Mouse (Mus musculus) heart, embryonic 12.5 days (tissue): ENCODE measurements around the gene Snx3. TPM values are rescaled to one million over a fixed set of nuclear protein-coding genes. Genes with fewer than 3 reads are reported as not detected.
A peak's percentile ranks its signal among the peaks of the same experiment; 100 is the strongest.

Experiments
- ATAC-seq: fragments of 200-750 bp; cut with Nextera tagmentation; 2 replicates; pipeline ENCODE4 v1.8.0; 2017; ENCODE audit warnings: moderate TSS enrichment, moderate library complexity; ENCODE audit not compliant: insufficient number of reproducible peaks, low FRiP score
- H3K27ac ChIP-seq: fragments of 300-500 bp; sonication (generic); 2 replicates; pipeline ENCODE4 v1.5.1; 2016; ENCODE audit warnings: mild to moderate bottlenecking, moderate library complexity; ENCODE audit not compliant: poor library complexity, severe bottlenecking
- H3K27me3 ChIP-seq: fragments of 300-500 bp; sonication (generic); replicated peaks from 2 replicates; pipeline ENCODE4 v1.6.1; 2016; ENCODE audit warnings: mild to moderate bottlenecking, moderate library complexity
- H3K36me3 ChIP-seq: fragments of 300-500 bp; sonication (generic); 2 replicates; pipeline ENCODE4 v1.6.1; 2016; ENCODE audit warnings: mild to moderate bottlenecking, moderate library complexity
- H3K4me1 ChIP-seq: fragments of 300-500 bp; sonication (generic); replicated peaks from 2 replicates; pipeline ENCODE4 v1.6.1; 2016; ENCODE audit warnings: mild to moderate bottlenecking
- H3K4me2 ChIP-seq: fragments of 300-500 bp; sonication (generic); 2 replicates; pipeline ENCODE4 v1.6.1; 2016; ENCODE audit warnings: mild to moderate bottlenecking, moderate library complexity
- H3K4me3 ChIP-seq: fragments of 300-500 bp; sonication (generic); 2 replicates; pipeline ENCODE4 v1.5.1; 2016; ENCODE audit warnings: mild to moderate bottlenecking
- H3K9ac ChIP-seq: fragments of 300-500 bp; sonication (generic); 2 replicates; pipeline ENCODE4 v1.6.1; 2016; ENCODE audit warnings: mild to moderate bottlenecking, moderate library complexity
- H3K9me3 ChIP-seq: fragments of 300-500 bp; sonication (generic); replicated peaks from 2 replicates; pipeline ENCODE4 v1.6.1; 2016; ENCODE audit warnings: mild to moderate bottlenecking, moderate library complexity
- WGBS: fragments of 180-500 bp; shearing (Covaris S2); methylation state at CpG from one replicate; pipeline ENCODE4 v1.1.7; 2016; 5-methylcytosine and 5-hydroxymethylcytosine counted together
- polyA plus RNA-seq: library from polyadenylated mRNA; unstranded; fragments of >200 nt; fragmentation: Nextera tagmentation; extraction: Ambion mirVana; gene quantifications from 2 replicates; pipeline ENCODE4 v1.2.1, GENCODE M21; 2016

The Snx3 gene
- 353 and 382 TPM in 2 replicates for polyA plus RNA-seq

- peaks cover 2% of the 10 kb centered on the region; the same call in 1 of the 2 replicates for H3K9me3 ChIP-seq
- H3K4me1 ChIP-seq: peaks cover 9% of the 10 kb centered on the region; the same call in 1 of the 2 replicates
- H3K4me3 ChIP-seq: peak within 1 kb of the TSS; percentile 98
- ATAC-seq: peak; percentile 97
- peak within 1 kb of the TSS; percentile 98 for H3K9ac ChIP-seq
- WGBS: under 1% methylated on average over 68 of the region's 68 CpGs
- H3K27ac ChIP-seq: peak within 1 kb of the TSS; percentile 99
- H3K4me2 ChIP-seq: peak within 1 kb of the TSS; percentile 80
- no peaks in the 10 kb centered on the region for H3K27me3 ChIP-seq
- 0 out of 2 replicates have a peak, but pooled peaks cover 2% of the 10 kb centered on the region for H3K36me3 ChIP-seq
Measured at GRCm38 (mm10) chr10:42501775-42502348, at the start of gene Snx3. Gene Snx3 (plus strand): TSS chr10:42502030.

GRCm38 (mm10) chr10:42454266-42454665 is 47.6 kb upstream of the Snx3 start:
- 59% methylated on average over 11 of the region's 11 CpGs for WGBS
- Histone ChIP-seq H3K36me3 (peaks cover 31% of the 10 kb centered on the region), H3K9ac (no peak overlapping the region), H3K27ac (no peak overlapping the region), H3K4me2 (no peak overlapping the region), H3K4me3 (no peak overlapping the region), H3K9me3 (peaks cover 7% of the 10 kb centered on the region; the same call in 1 of the 2 replicates), H3K4me1 (peaks cover 35% of the 10 kb centered on the region), H3K27me3 (no peaks in the 10 kb centered on the region)
- ATAC-seq: no peak

GRCm38 (mm10) chr10:42454690-42455089 is 47.1 kb upstream of the Snx3 start:
- ATAC-seq: no peak
- no peak overlapping the region for H3K27ac ChIP-seq
- WGBS: 74% methylated on average over 6 of the region's 6 CpGs
- H3K9me3 ChIP-seq: peaks cover 11% of the 10 kb centered on the region; the same call in 1 of the 2 replicates
- H3K27me3 ChIP-seq: no peaks in the 10 kb centered on the region
- H3K4me3 ChIP-seq: no peak overlapping the region
- H3K4me2 ChIP-seq: no peak overlapping the region
- peaks cover 33% of the 10 kb centered on the region for H3K4me1 ChIP-seq
- H3K9ac ChIP-seq: no peak overlapping the region
- peaks cover 35% of the 10 kb centered on the region for H3K36me3 ChIP-seq

DNA sequence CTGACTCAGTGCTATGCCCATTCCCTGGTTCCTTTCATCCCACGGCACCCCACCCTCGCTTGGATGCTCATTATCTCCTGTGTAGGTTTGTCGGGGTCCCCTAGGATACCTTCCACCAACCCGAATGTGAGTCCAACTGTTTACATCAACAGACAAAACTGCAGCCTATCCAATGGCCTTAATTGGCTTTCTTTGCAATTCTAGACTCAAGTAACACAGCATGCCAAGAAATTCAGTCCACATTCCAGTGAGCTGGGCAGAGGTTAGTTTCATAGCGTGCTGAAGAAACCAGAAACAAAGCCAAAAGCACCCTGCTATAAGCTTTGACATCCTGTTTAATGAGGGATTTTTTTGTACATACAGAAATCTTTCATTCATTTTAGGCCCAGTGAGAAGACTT is 45.8 kb upstream of the Snx3 start:
- no peak for ATAC-seq
- no peak overlapping the region for H3K4me3 ChIP-seq
- H3K27ac ChIP-seq: no peak overlapping the region
- H3K4me2 ChIP-seq: no peak overlapping the region
- H3K36me3 ChIP-seq: peaks cover 37% of the 10 kb centered on the region
- WGBS: 78% methylated on average over 5 of the region's 5 CpGs
- no peaks in the 10 kb centered on the region for H3K27me3 ChIP-seq
- no peak overlapping the region for H3K9ac ChIP-seq
- H3K9me3 ChIP-seq: peaks cover 13% of the 10 kb centered on the region; the same call in 1 of the 2 replicates
- peaks cover 33% of the 10 kb centered on the region for H3K4me1 ChIP-seq

DNA sequence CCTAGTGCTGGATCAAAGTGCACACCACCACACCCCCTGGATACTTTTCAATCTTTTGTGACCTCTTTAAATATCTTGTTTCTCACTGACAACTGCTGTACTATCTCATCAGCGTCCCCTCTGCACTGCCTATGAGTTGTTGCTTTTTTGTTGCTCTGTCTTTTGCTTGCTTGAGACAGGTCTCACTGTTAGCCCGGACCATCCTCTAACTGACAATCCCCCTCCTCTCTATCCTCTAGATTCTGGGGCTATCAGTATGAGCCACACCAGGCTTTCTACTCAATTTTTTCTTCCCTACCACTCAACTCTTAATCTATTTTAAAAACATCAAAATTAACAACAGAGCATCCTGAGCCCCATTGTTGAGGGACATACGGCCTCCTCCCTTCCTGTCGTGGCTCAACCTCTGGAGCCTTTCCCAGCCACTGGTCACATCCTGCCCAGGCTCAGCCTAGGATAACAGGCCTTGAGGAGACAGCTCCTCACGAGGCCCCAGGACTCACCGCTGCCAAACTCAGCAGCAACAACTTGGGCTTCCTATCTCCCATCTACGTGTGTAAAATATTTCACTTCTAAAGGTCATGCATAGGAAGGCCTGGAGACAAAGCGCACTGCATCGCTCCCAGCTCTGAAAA is 44.2 kb upstream of the Snx3 start:
- WGBS: 51% methylated on average over 9 of the region's 9 CpGs
- peak; percentile 85 for ATAC-seq
- H3K4me2 ChIP-seq: no peak overlapping the region

GRCm38 (mm10) chr10:42464224-42464623 is 37.6 kb upstream of the Snx3 start:
- peaks cover 7% of the 10 kb centered on the region; the same call in 1 of the 2 replicates for H3K9me3 ChIP-seq
- H3K27me3 ChIP-seq: no peaks in the 10 kb centered on the region
- peak; percentile 85 for ATAC-seq
- H3K4me3 ChIP-seq: no peak overlapping the region
- H3K36me3 ChIP-seq: peaks cover 10% of the 10 kb centered on the region
- WGBS: 15% methylated on average over 5 of the region's 5 CpGs
- peak overlapping the region; percentile 32 for H3K4me2 ChIP-seq
- peaks cover 30% of the 10 kb centered on the region for H3K4me1 ChIP-seq
- H3K27ac ChIP-seq: peak overlapping the region; percentile 88
- no peak overlapping the region; the same call in 1 of the 2 replicates for H3K9ac ChIP-seq

More for the DNA sequence above, 44.2 kb upstream of the Snx3 start:
- H3K27ac ChIP-seq: peak overlapping the region; percentile 85
- no peaks in the 10 kb centered on the region for H3K27me3 ChIP-seq
- peaks cover 33% of the 10 kb centered on the region for H3K4me1 ChIP-seq
- H3K9ac ChIP-seq: no peak overlapping the region; the same call in 1 of the 2 replicates
- H3K36me3 ChIP-seq: peaks cover 29% of the 10 kb centered on the region
- H3K4me3 ChIP-seq: no peak overlapping the region
- H3K9me3 ChIP-seq: peaks cover 13% of the 10 kb centered on the region; the same call in 1 of the 2 replicates

DNA sequence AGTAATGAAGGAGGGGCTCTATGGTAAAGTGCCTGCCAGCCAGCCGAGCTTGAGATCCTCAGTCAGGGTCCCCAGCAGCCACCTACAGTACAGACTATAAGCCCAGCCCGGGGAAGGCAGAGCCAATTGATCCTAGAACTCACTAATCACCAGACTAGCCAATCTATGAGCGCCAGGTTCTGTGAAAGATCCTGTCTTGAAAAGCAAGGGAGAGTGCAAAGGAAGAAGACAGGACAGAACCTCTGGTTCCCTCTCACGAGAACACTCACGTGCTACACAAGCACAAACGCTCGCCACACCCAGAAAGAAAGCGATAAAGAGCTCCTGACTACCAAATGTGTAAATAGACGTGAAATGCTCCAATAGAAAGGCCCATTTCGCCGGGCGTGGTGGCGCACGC is 37.0 kb upstream of the Snx3 start:
- peaks cover 5% of the 10 kb centered on the region for H3K36me3 ChIP-seq
- ATAC-seq: no peak
- peak overlapping the region; percentile 57; the same call in 1 of the 2 replicates for H3K9ac ChIP-seq
- peak overlapping the region; percentile 84 for H3K27ac ChIP-seq
- H3K4me3 ChIP-seq: no peak overlapping the region
- no peaks in the 10 kb centered on the region for H3K27me3 ChIP-seq
- peaks cover under 1% of the 10 kb centered on the region; the same call in 1 of the 2 replicates for H3K9me3 ChIP-seq
- 64% methylated on average over 14 of the region's 14 CpGs for WGBS
- H3K4me1 ChIP-seq: peaks cover 30% of the 10 kb centered on the region
- H3K4me2 ChIP-seq: no peak overlapping the region

- Histone ChIP-seq H3K9ac (no peak overlapping the region), H3K4me1 (peaks cover 8% of the 10 kb centered on the region), H3K27me3 (no peaks in the 10 kb centered on the region), H3K4me3 (no peak overlapping the region), H3K4me2 (no peak overlapping the region), H3K9me3 (peaks cover 9% of the 10 kb centered on the region; the same call in 1 of the 2 replicates), H3K27ac (no peak overlapping the region), H3K36me3 (peaks cover 27% of the 10 kb centered on the region)
- ATAC-seq: no peak
- WGBS: 77% methylated on average over 6 of the region's 6 CpGs
Measured at GRCm38 (mm10) chr10:42474946-42475514, 26.8 kb upstream of the Snx3 start.

DNA sequence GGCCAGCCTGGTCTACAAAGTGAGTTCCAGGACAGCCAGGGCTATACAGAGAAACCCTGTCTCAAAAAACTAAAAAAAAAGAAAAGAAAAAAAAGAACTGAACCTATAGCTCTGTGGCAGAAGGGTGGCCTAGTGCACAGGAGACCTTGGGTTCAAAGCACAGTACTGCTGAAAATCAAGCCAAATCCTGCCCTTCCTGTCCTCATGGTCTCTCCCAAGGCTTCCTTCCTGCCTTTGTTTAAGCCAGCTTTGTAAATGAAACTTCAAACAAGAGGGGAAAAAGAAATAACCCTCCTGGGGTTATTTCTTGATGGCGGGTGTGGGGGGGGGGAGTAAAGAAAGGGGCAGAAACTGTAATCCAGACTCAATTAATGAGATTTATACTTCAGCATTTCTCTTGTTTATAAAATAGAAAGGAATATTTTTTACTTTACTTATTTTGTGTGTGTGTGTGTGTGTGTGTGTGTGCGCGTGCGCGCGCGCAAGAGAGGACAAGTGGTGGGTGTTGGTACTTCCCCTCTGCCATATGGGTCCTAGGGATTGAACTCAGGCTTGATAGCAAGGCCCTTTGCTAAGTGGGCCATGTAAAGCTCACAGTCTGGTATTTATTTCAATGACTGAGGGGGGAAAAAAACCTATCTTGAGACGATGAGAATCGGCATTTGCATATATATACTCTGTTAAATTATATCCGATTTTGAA is 24.9 kb upstream of the Snx3 start:
- H3K9me3 ChIP-seq: peaks cover 6% of the 10 kb centered on the region; the same call in 1 of the 2 replicates
- H3K4me1 ChIP-seq: peaks cover 8% of the 10 kb centered on the region
- 91% methylated on average over 10 of the region's 10 CpGs for WGBS
- peak overlapping the region; percentile 90 for H3K4me2 ChIP-seq
- H3K9ac ChIP-seq: no peak overlapping the region
- no peaks in the 10 kb centered on the region for H3K27me3 ChIP-seq
- 0 out of 2 replicates have a peak overlapping the region, but pooled peaks have one; percentile 96 for H3K27ac ChIP-seq
- peaks cover 15% of the 10 kb centered on the region for H3K36me3 ChIP-seq
- no peak for ATAC-seq
- H3K4me3 ChIP-seq: no peak overlapping the region

GRCm38 (mm10) chr10:42477550-42478340 is 24.1 kb upstream of the Snx3 start:
- peak; percentile 47 for ATAC-seq
- Histone ChIP-seq H3K9ac (peak overlapping the region; percentile 87), H3K4me1 (peaks cover 8% of the 10 kb centered on the region), H3K9me3 (peaks cover 6% of the 10 kb centered on the region; the same call in 1 of the 2 replicates), H3K4me2 (peak overlapping the region; percentile 90), H3K27ac (peak overlapping the region; percentile 96), H3K4me3 (peak overlapping the region; percentile 66), H3K27me3 (no peaks in the 10 kb centered on the region), H3K36me3 (peaks cover 9% of the 10 kb centered on the region; the same call in 1 of the 2 replicates)
- 10% methylated on average over 25 of the region's 25 CpGs for WGBS
